Mouse (Mus musculus): ENCODE data around the gene Slc22a12. TPM values are rescaled to one million over a fixed set of nuclear protein-coding genes. Genes with fewer than 3 reads are reported as not detected.
A peak's percentile ranks its signal among the peaks of the same experiment; 100 is the strongest.

Slc22a12 gene
- polyA plus RNA-seq, 1 experiment, result 1.0 TPM

- Histone ChIP-seq H3K27ac (ENCODE audit: insufficient read depth, low read length) (no peak overlapping the region), H3K4me3 (ENCODE audit: extremely low read depth, insufficient read depth, insufficient read length) (no peak overlapping the region), H3K36me3 (ENCODE audit: control insufficient read depth, insufficient read depth, low read length) (no peaks in the 10 kb centered on the region), H3K27me3 (ENCODE audit: control insufficient read depth, insufficient read depth, low read length) (no peaks in the 10 kb centered on the region), H3K4me1 (ENCODE audit: control insufficient read depth, insufficient read depth, insufficient read length) (peaks cover 7% of the 10 kb centered on the region; the same call in 1 of the 2 replicates)
- DNase-seq (ENCODE audit: low read depth in 1 of 2, low spot score in 2 of 2), result no peak
- WGBS, result 87% methylated on average over 7 of the region's 7 CpGs
- no peak for TF ChIP-seq CTCF (IDR thresholded peaks at IDR 0.05; ENCODE audit: extremely low read depth, insufficient read depth, insufficient read length, insufficient replicate concordance)
Observed at GRCm38 (mm10) chr19:6560246-6560815, 17.5 kb upstream of the Slc22a12 start.

GRCm38 (mm10) chr19:6559576-6559975 lies 16.7 kb upstream of the Slc22a12 start:
- no peak for TF ChIP-seq POLR2A (IDR thresholded peaks at IDR 0.05; ENCODE audit: low read depth, low read length)
- TF ChIP-seq CTCF (IDR thresholded peaks at IDR 0.05; ENCODE audit: extremely low read depth, insufficient read depth, insufficient read length, insufficient replicate concordance), result no peak

GRCm38 (mm10) chr19:6553819-6554582 lies 11.2 kb upstream of the Slc22a12 start:
- WGBS, result 36% methylated on average over 8 of the region's 8 CpGs
- Histone ChIP-seq H3K4me3 (ENCODE audit: extremely low read depth, insufficient read depth, insufficient read length) (no peak overlapping the region), H3K27me3 (ENCODE audit: control insufficient read depth, insufficient read depth, low read length) (no peaks in the 10 kb centered on the region), H3K36me3 (ENCODE audit: control insufficient read depth, insufficient read depth, low read length) (no peaks in the 10 kb centered on the region), H3K27ac (ENCODE audit: insufficient read depth, low read length) (no peak overlapping the region), H3K4me1 (ENCODE audit: control insufficient read depth, insufficient read depth, insufficient read length) (peaks cover 7% of the 10 kb centered on the region; the same call in 1 of the 2 replicates)
- TF ChIP-seq CTCF (IDR thresholded peaks at IDR 0.05; ENCODE audit: extremely low read depth, insufficient read depth, insufficient read length, insufficient replicate concordance) (no peak), POLR2A (IDR thresholded peaks at IDR 0.05; ENCODE audit: low read depth, low read length) (no peak)
- DNase-seq (ENCODE audit: low read depth in 1 of 2, low spot score in 2 of 2), result no peak

More at GRCm38 (mm10) chr19:6559576-6559975, 16.7 kb upstream of the Slc22a12 start:
- Histone ChIP-seq H3K4me1 (ENCODE audit: control insufficient read depth, insufficient read depth, insufficient read length) (peaks cover 7% of the 10 kb centered on the region; the same call in 1 of the 2 replicates), H3K27ac (ENCODE audit: insufficient read depth, low read length) (no peak overlapping the region), H3K4me3 (ENCODE audit: extremely low read depth, insufficient read depth, insufficient read length) (no peak overlapping the region), H3K36me3 (ENCODE audit: control insufficient read depth, insufficient read depth, low read length) (no peaks in the 10 kb centered on the region), H3K27me3 (ENCODE audit: control insufficient read depth, insufficient read depth, low read length) (no peaks in the 10 kb centered on the region)
- WGBS, result 86% methylated on average over 4 of the region's 4 CpGs
- DNase-seq (ENCODE audit: low read depth in 1 of 2, low spot score in 2 of 2), result no peak

- Histone ChIP-seq H3K27ac (ENCODE audit: insufficient read depth, low read length) (no peak overlapping the region), H3K4me3 (ENCODE audit: extremely low read depth, insufficient read depth, insufficient read length) (no peak overlapping the region), H3K36me3 (ENCODE audit: control insufficient read depth, insufficient read depth, low read length) (no peaks in the 10 kb centered on the region), H3K4me1 (ENCODE audit: control insufficient read depth, insufficient read depth, insufficient read length) (peaks cover 5% of the 10 kb centered on the region; the same call in 1 of the 2 replicates), H3K27me3 (ENCODE audit: control insufficient read depth, insufficient read depth, low read length) (no peaks in the 10 kb centered on the region)
- WGBS, result 86% methylated on average over 5 of the region's 5 CpGs
- TF ChIP-seq POLR2A (IDR thresholded peaks at IDR 0.05; ENCODE audit: low read depth, low read length) (no peak), CTCF (IDR thresholded peaks at IDR 0.05; ENCODE audit: extremely low read depth, insufficient read depth, insufficient read length, insufficient replicate concordance) (no peak)
- no peak for DNase-seq (ENCODE audit: low read depth in 1 of 2, low spot score in 2 of 2)
Observed at GRCm38 (mm10) chr19:6553174-6553573, 10.3 kb upstream of the Slc22a12 start.

- TF ChIP-seq POLR2A (IDR thresholded peaks at IDR 0.05; ENCODE audit: low read depth, low read length), result no peak
- TF ChIP-seq CTCF (IDR thresholded peaks at IDR 0.05; ENCODE audit: extremely low read depth, insufficient read depth, insufficient read length, insufficient replicate concordance), result peak; percentile 61; the same call in 1 of the 2 replicates
- peaks cover 2% of the 10 kb centered on the region; the same call in 1 of the 2 replicates for H3K4me1 ChIP-seq (ENCODE audit: control insufficient read depth, insufficient read depth, insufficient read length)
- H3K27ac ChIP-seq (ENCODE audit: insufficient read depth, low read length), result no peak overlapping the region
- 86% methylated on average over 3 of the region's 4 CpGs for WGBS
- peak; percentile 52 to 63 for DNase-seq (ENCODE audit: low read depth in 1 of 2, low spot score in 2 of 2)
- H3K36me3 ChIP-seq (ENCODE audit: control insufficient read depth, insufficient read depth, low read length), result no peaks in the 10 kb centered on the region
- no peak overlapping the region for H3K4me3 ChIP-seq (ENCODE audit: extremely low read depth, insufficient read depth, insufficient read length)
- no peaks in the 10 kb centered on the region for H3K27me3 ChIP-seq (ENCODE audit: control insufficient read depth, insufficient read depth, low read length)
Observed at GRCm38 (mm10) chr19:6552302-6553028, 9.6 kb upstream of the Slc22a12 start.

- Histone ChIP-seq H3K4me3 (ENCODE audit: extremely low read depth, insufficient read depth, insufficient read length) (no peak overlapping the region), H3K27me3 (ENCODE audit: control insufficient read depth, insufficient read depth, low read length) (no peaks in the 10 kb centered on the region), H3K4me1 (ENCODE audit: control insufficient read depth, insufficient read depth, insufficient read length) (peaks cover 2% of the 10 kb centered on the region; the same call in 1 of the 2 replicates), H3K27ac (ENCODE audit: insufficient read depth, low read length) (no peak overlapping the region), H3K36me3 (ENCODE audit: control insufficient read depth, insufficient read depth, low read length) (no peaks in the 10 kb centered on the region)
- no peak for DNase-seq (ENCODE audit: low read depth in 1 of 2, low spot score in 2 of 2)
- WGBS, result 44% methylated on average over 4 of the region's 4 CpGs
- TF ChIP-seq CTCF (IDR thresholded peaks at IDR 0.05; ENCODE audit: extremely low read depth, insufficient read depth, insufficient read length, insufficient replicate concordance) (no peak), POLR2A (IDR thresholded peaks at IDR 0.05; ENCODE audit: low read depth, low read length) (no peak)
Observed at GRCm38 (mm10) chr19:6551215-6551614, 8.4 kb upstream of the Slc22a12 start.
